Mouse (Mus musculus) E14TG2a.4 (cell line): ENCODE results near the gene Arpp21.

Experiments used
- H3K27me3 ChIP-seq: 2 replicates; pipeline ENCODE4 v1.6.1; 2014; ENCODE audit warnings: low read length, control low read depth; ENCODE audit not compliant: insufficient read depth
- H3K36me3 ChIP-seq: 2 replicates; pipeline ENCODE4 v1.6.1; 2014; ENCODE audit warnings: low read length, control low read depth; ENCODE audit not compliant: insufficient read depth
- H3K4me1 ChIP-seq: replicated peaks from 2 replicates; pipeline ENCODE4 v1.6.1; 2014; ENCODE audit warnings: low read depth, low read length, control low read depth
- H3K4me3 ChIP-seq: replicated peaks from 2 replicates; pipeline ENCODE4 v1.5.1; 2014; ENCODE audit warnings: mild to moderate bottlenecking, low read length
- H3K9me3 ChIP-seq: 2 replicates; pipeline ENCODE4 v1.6.1; 2014; ENCODE audit warnings: low read length, control low read depth
- CTCF ChIP-seq: conservative IDR thresholded peaks from 2 replicates; pipeline ENCODE4 v1.5.1; 2014; ENCODE audit warnings: low read length
- NANOG ChIP-seq: IDR thresholded peaks from 2 replicates; pipeline ENCODE4 v1.6.1; 2014; ENCODE audit warnings: borderline replicate concordance, low read length, mixed read lengths
- POU5F1 ChIP-seq: IDR thresholded peaks from 2 replicates; pipeline ENCODE4 v1.6.1; 2014; ENCODE audit warnings: low read length, borderline replicate concordance

Arpp21 gene

GRCm38 (mm10) chr9:112233822-112234504, 1.8 kb downstream of the Arpp21 start:
- peak overlapping the region; percentile 74 for H3K4me3 ChIP-seq
- no peaks in the 10 kb centered on the region for H3K9me3 ChIP-seq
- peaks cover 10% of the 10 kb centered on the region for H3K4me1 ChIP-seq
- TF ChIP-seq NANOG (no peak), CTCF (no peak), POU5F1 (no peak)
- no peaks in the 10 kb centered on the region for H3K36me3 ChIP-seq
- peaks cover 66% of the 10 kb centered on the region for H3K27me3 ChIP-seq

GRCm38 (mm10) chr9:112233378-112233777, 2.4 kb downstream of the Arpp21 start:
- no peak overlapping the region for H3K4me3 ChIP-seq
- H3K4me1 ChIP-seq: peaks cover 10% of the 10 kb centered on the region
- TF ChIP-seq POU5F1 (no peak), NANOG (no peak), CTCF (no peak)

DNA sequence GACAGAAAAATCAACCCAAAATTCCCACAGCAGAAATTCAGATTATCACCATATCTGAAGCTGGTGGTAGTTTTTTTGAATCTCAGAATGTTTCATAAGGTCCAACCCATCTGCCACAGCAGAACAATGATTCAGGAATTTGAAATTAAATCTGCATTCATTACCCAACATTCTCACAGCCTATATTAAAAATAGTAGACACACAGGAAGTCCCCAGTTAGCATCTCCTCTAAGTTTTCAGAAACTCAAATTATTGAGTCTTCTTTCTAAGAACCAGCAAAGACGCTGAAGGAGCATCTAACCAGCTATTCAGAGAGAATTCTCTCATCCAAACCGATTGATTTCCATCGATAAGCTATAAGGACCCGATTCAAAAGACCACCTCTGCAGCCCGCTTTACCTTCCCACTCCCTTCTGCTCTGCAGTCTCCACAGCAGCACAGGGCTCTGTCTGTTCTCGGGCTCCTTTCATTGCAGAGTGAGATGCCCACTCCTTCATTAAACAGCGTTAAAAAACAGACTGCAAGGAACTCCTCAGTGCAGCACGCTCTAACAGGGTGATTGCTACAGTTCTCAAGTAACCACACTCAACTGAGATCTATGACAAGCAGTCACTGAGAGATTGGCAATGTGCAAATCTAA, 3.7 kb downstream of the Arpp21 start:
- Histone ChIP-seq H3K27me3 (peaks cover 52% of the 10 kb centered on the region), H3K4me3 (no peak overlapping the region), H3K36me3 (no peaks in the 10 kb centered on the region), H3K4me1 (peaks cover 10% of the 10 kb centered on the region), H3K9me3 (no peaks in the 10 kb centered on the region)
- no peak for TF ChIP-seq NANOG
- TF ChIP-seq POU5F1: no peak
- TF ChIP-seq CTCF: no peak

More at GRCm38 (mm10) chr9:112233378-112233777, 2.4 kb downstream of the Arpp21 start:
- Histone ChIP-seq H3K27me3 (peaks cover 63% of the 10 kb centered on the region), H3K36me3 (no peaks in the 10 kb centered on the region), H3K9me3 (no peaks in the 10 kb centered on the region)

GRCm38 (mm10) chr9:112231383-112231782, 4.4 kb downstream of the Arpp21 start:
- Histone ChIP-seq H3K27me3 (peaks cover 48% of the 10 kb centered on the region), H3K4me1 (peaks cover 10% of the 10 kb centered on the region), H3K36me3 (no peaks in the 10 kb centered on the region), H3K9me3 (no peaks in the 10 kb centered on the region), H3K4me3 (no peak overlapping the region)
- TF ChIP-seq POU5F1 (no peak), NANOG (no peak), CTCF (no peak)

DNA sequence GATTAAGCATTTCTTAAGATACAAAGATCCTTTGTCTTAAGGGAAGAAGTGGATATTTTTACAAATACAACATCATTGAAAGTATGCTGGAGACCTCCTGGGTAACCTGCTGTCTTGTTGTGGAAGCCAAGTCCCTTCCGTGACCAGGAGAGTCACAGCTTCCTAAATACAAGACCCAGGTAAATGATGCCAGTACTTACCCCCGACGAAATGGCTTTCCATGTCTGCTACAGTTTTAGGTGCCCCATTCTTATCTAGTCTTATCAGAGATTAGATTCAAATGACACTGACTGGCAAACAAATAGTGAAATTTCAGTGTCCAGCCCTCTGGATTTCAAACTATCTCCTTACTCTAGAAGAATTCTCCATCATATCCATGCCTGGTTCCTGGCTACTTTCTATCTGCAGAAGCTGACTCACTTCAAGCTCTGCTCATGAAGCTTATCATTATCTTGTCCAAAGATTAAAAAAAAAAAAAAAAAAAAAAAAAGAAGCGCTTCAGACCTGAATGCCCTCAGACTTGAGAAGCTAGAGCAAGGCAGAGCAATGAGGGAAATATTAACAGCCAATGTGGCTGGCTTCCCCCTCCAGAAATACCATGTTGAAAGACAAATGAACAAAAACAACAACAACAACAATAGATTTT, 4.9 kb downstream of the Arpp21 start:
- H3K36me3 ChIP-seq: no peaks in the 10 kb centered on the region
- H3K4me1 ChIP-seq: peaks cover 10% of the 10 kb centered on the region
- peaks cover 44% of the 10 kb centered on the region for H3K27me3 ChIP-seq
- H3K9me3 ChIP-seq: no peaks in the 10 kb centered on the region
- TF ChIP-seq POU5F1 (no peak), CTCF (no peak), NANOG (no peak)
- no peak overlapping the region for H3K4me3 ChIP-seq

- no peak for TF ChIP-seq POU5F1
- no peak for TF ChIP-seq NANOG
- TF ChIP-seq CTCF: no peak
- Histone ChIP-seq H3K4me3 (no peak overlapping the region), H3K9me3 (no peaks in the 10 kb centered on the region), H3K4me1 (no peaks in the 10 kb centered on the region), H3K27me3 (peaks cover 20% of the 10 kb centered on the region), H3K36me3 (no peaks in the 10 kb centered on the region)
These were observed 7.3 kb downstream of the Arpp21 start for GRCm38 (mm10) chr9:112228470-112228869.

- peaks cover 11% of the 10 kb centered on the region for H3K27me3 ChIP-seq
- H3K36me3 ChIP-seq: no peaks in the 10 kb centered on the region
- TF ChIP-seq POU5F1 (no peak), CTCF (no peak)
- H3K4me1 ChIP-seq: no peaks in the 10 kb centered on the region
- H3K4me3 ChIP-seq: no peak overlapping the region
- H3K9me3 ChIP-seq: no peaks in the 10 kb centered on the region
These were observed 8.6 kb downstream of the Arpp21 start for GRCm38 (mm10) chr9:112227174-112227573.

DNA sequence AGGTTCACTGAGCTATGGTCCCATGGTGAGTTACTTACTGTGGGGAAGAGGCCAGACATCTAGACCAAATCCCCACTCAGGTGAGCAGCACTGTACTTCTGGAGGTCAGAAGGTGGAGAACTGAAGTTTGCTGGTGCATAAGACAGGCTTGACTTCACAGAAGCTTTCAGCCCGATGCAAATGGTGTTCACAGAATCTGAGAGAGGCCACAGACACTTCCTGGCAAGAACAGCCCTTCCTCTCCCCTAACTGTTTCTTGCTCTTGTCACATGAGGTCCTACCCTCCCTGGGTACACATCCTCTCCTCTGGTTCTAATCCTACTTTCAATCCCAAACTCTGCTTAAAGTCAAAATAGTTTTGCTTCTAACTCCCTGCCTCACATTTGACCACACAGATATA, 9.2 kb downstream of the Arpp21 start:
- H3K36me3 ChIP-seq: no peaks in the 10 kb centered on the region
- H3K4me3 ChIP-seq: no peak overlapping the region
- TF ChIP-seq CTCF (no peak), POU5F1 (no peak), NANOG (no peak)
- peaks cover 5% of the 10 kb centered on the region for H3K27me3 ChIP-seq
- H3K9me3 ChIP-seq: no peaks in the 10 kb centered on the region
- H3K4me1 ChIP-seq: no peaks in the 10 kb centered on the region
